Mouse (Mus musculus): ENCODE data around the gene Ppp1r35.

DNA sequence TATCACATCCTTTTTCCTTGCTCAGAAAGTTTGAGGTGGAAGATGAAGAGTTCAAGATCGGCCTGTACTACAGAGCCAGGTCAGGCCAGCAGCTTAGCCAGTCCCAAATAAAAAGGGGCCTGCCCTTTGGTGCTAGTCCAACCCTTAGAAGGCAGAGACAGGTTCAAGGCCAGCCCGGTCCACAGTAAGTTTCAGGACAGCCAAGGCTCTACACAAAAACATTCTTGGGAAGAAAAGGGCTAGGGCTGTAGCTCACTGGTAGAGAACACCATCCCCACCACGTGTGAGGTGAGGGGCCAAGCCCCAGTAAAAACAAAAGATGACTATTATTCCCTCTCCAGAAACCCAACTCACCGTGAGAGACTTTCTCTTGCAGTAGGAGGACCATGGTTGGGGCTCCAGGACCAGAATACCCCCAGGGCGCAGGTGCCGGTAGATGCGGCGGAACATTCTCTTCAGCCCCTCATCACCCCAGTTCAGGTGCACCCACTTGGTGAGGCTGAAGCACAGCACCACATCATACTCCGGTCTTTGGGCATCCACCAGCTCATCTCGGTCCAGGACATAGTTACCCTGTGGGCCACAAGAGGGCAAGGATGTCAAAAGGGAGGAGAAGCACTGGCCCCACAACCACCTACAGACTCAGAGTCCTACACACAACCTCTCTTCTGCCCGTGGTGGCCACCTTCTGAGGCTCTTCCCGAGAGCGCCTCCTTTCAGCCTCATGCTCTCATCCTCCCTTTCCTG lies 4.3 kb downstream of the Ppp1r35 start:
- TF ChIP-seq POLR2A (IDR thresholded peaks at IDR 0.05; ENCODE audit: control insufficient read depth, extremely low read depth, insufficient read depth, low read length, poor library complexity) (no peak), CTCF (IDR thresholded peaks at IDR 0.05; ENCODE audit: borderline replicate concordance, control insufficient read depth, extremely low read depth, insufficient read depth, low read length, poor library complexity) (no peak)

Data from thymus, adult 2 months (tissue).